Mouse (Mus musculus) kidney, adult 9 months (tissue): ENCODE data around the gene Otc.

Experiments used
- DNase-seq: peaks from one replicate; pipeline ENCODE4 v3.0.0; 2022

Gene Otc

DNA sequence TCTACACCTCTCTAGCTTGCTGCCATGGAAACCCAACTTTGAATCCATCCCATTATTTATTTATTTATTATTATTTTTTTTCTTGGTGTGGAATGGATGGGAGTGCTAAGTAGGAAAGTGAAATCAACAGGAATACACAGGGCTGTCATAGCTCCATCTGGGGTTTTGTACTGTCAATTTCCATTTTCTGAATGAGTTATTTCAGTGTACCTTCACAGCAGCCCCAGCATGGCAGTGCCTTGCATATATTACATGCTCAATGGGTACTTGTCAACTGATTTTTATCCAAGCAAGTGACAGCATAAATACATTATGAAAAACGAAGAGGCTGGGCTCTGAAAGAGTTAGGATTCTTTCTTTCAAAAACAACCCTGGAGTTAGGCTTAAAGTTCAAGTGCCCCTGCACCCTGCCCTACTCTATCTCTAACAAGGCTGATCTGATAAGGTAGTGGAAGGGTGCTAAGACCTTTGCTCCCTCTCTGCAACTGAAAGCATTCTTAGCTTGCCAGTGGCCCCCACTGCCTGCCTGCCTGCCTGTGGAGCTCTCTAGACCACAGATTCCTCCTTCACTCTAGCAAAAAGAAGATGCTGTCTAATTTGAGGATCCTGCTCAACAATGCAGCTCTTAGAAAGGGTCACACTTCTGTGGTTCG is at the start of gene Otc:
Gene Otc, plus strand, starts transcription at position 454 of the 653 bp plus-strand sequence.
- DNase-seq: no peak

DNA sequence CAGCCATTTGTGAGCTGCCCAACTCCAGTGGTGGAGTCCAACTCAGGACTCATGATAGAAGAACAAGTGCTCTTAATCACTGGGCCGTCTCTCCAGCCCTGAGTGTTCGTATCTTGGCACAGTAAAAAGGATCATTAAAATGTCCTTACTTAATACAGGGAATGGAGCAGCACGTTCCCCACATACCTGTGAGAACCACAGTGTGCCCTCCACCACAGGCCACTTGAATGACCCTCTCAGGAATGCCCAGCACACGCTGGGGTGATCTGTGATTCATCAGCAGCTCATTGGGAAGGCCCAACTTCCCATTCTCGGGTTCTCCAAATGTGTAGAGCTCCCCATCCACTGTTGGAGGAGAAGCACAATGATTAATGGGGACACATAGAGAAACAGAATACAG is 46.2 kb upstream of the Otc start:
- no peak for DNase-seq

DNA sequence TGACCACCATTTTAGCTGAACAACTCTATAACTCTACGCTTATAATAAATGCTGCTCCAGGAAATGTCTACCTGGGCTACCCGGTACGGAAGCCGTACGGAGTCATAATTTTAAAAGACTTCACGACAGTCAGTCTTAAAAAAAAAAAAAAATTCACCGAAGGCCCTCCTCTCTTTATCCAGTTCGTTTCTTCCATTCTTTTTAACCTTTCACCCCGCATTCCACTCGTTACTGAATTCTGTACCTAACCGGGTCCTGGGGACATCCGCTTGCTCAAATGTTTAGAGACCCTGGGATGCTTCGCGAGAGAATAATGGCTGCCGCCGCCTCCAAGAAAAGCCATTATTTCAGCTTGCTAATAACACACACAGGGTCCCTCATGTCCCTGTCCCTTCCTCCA is 36.1 kb upstream of the Otc start:
- DNase-seq: peak; percentile 71

DNA sequence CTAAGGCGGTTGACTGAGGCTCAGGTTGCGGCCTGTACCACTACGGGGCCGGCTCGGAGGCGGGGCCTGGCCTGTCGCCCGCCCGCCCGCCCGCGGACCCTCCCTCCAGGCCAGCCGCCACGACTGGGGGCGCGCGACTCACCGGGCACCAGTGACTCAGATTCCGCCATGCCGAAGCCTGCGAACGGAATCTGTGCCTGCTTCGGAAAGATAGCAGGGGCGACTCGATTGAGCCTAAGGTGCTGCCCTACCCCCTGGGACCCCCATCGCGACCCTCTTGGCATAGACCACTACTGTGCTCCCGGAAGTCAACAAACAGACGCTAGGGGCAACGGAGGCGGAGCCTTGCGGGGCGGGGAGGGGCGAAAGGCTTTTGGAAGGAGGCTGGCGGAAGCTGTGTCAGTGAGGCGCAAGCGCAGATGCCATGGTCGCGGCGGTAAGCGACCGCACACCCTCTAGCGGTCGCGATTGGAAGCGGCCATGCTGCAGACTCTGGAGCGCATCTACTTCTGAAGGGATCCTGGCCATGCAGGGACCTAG is 35.6 kb upstream of the Otc start, which contains the start of gene Rpgr:
Gene Rpgr, minus strand, starts transcription at position 511 of the 540 bp plus-strand sequence.
- peak; percentile 94 for DNase-seq

DNA sequence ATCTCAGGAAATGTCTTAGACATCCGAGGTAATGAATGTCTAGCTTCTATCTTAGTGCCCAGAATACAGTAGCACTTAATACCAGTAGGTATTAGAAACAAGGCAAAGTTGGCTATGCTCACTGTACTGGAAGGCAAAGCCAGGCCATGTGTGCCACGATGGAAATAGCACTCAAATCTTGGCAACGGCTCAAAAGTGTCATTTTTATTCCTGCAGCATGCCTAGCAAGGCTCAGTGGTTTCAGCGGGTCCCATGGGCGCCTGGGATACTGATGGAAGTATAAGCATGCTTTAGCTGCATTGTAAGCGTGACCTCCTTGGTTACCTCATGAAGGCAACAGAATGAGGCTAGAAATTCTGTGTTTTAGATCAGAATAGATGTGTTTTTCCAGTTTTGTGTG is 32.8 kb upstream of the Otc start:
- DNase-seq: no peak

DNA sequence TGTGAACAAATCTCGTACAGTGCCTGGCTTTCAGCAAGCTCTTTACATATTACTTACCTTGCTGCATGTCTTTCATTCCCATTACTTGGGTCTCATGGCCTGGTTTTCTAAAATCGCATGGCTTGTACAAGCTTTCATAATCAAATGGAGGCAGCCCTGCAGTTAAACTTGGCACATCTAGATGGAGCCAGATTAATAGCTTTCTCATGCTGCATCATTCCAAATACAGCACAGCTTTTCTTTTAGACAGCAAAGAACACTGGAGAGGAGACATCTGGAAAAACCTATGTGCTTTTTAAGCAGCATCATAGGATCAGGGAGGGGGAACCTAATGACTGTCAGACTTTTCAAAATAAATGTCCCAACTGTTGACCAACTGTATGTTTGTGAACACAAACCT is 19.1 kb upstream of the Otc start:
- DNase-seq: no peak

DNA sequence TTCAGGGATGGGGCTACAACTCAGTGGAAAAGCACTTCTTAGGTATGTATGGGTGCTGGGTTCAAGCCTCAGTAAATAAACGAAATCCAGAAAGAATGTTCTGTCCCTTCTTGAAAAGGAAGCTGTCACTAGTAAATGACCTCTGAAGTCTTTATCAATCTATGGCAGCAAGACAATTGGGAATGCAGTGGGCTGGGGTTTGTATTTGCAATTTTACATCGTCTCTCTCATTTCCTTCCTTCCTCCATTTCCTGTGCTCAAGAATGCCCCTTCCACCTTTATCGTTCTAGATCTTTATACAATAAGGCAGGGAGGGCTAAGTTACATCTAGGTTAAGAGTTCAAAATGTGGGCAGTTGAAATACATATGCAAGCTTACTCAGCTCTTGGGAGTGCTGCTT is 17.5 kb upstream of the Otc start:
- no peak for DNase-seq

DNA sequence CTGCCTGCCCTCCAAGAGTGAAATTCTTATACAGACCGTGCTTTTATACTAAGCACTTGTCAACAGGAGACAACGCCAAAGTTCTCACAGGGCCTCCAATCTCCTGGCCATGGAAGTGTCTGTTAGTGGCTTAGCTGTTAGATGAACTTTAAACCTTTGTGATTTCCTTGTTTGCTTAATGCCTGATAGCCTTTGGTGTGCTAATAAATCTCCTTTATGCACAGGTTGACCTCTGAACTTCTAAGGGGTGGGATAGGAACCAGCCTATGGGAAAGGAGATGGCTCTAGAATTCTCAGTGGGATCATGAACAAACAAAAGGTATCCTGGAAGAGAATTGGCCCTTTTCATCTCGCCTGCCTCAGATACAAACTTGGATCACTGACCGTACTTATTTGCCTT is 12.6 kb upstream of the Otc start:
- no peak for DNase-seq

DNA sequence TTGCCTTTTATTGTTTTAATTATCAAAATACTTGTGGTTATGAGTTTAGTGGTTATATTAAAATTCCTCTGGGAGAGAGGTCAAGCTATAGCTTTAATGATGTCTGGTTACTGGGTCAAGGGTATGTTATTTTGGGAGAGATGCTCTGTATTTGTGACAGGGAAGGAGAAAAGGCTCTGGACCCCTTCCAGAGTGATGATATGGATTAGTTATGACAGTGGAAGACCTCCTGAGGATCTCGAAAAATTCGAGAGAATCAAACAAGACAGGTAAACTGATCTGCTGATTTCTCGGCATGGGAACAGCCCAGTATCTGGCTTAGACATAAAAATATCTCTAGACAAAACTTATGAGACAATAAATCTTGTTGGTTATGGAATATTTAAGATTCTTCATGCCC is 8.2 kb upstream of the Otc start:
- no peak for DNase-seq

DNA sequence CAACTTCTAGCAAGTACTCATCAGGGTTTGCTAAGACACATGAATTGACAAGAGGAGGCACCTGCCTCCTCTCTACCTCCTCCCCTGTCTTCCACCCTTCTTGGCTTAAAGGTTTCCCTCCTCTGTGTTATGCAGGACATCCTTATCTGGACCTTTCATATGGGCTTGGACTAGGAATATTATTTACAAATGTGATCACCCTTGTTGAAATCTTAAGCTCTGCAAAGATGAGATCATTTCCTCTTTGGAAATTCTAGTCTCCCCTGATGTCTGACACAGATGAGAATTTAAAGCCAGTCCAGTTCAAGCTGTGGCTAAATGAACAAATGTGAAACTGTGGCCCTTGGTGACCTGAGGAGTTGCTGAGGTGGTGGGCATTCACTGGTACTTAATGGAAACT is 748 bp upstream of the Otc start:
- no peak for DNase-seq

DNA sequence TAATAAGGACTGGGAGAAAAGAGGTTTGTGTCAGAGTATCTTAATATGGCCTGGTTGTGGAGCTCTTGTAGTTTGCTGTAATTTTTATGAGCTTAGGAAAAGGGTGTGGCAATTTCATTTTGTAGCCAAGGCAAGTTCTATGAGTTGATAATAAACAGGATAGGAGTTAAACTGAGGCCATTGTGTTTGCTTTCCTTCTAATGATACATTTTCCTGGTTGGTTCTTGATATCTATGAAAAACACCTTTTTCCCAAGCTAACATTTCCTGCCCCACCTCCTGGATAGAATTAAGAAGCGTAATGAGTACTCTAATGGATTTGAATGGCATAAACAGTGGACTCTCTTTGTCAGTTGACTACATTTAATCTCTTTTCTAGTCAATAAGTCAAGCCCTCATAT is 5.7 kb downstream of the Otc start:
- DNase-seq: no peak

DNA sequence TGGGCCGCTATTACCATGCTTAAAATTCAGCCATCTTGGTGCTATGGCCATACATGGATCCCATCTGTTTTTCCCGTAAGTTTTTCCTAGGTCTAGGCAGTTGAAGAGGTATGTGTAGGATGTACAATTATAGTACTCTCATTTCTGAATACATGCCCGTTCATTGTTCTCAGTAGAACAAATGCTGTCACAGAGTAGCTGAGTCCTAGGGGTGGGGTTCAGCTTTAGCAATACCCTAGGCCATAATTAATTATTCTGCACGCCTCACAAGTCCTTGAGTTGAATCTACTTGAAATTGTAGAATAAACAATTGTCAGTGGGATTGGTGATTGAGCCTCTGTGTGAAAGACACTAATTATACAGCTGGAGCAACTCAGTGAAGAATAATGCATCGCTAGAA is 6.2 kb downstream of the Otc start:
- DNase-seq: no peak

DNA sequence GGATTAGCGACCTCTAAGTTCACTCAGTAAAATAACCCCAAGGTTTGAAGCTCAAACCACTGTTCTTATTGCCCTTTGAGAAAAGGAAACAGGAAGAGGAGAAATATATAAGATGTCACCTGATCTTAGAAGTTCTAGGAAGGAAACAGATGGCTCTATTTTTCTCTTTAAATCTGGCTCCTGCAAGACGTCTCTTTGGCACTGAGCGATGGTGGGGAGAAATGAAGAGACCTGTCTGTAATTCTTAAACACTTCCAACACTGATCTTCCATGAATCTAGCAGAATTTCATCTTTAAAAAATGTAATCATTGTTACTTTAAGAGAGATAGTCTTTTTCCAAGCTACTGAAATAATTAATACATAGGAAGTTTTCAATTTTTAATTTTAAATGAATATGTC is 16.2 kb downstream of the Otc start:
- no peak for DNase-seq

DNA sequence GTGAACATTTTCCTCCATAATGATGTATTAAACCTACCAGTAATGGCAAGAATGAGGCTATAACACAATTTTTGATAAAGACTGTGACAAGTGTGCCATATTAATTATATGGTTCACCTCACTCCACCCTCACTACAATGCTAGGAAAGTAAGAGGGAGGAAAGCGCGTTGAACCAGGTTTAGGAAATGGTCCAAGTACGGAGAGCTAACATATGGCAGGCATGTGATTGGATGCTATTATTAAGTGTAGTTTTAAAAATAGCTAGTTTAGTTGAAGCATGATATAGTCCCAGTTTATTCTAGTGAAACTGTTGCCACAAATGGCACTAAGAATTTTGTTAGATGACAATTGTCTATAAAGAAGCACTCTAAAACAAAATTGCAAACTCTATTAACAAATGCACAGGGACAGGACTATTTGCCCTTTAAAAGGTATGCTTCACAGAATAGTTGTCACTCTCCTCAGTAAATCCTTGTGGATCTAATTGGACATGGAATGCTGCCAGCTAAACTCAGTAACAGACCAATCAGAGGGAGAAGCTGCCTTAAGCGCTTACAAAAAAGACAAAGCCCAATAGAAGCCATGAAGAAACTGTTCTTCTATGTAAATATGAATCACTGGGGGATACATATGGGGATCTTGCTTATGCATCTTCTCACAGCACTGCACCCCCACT is 16.8 kb downstream of the Otc start:
- DNase-seq: no peak

DNA sequence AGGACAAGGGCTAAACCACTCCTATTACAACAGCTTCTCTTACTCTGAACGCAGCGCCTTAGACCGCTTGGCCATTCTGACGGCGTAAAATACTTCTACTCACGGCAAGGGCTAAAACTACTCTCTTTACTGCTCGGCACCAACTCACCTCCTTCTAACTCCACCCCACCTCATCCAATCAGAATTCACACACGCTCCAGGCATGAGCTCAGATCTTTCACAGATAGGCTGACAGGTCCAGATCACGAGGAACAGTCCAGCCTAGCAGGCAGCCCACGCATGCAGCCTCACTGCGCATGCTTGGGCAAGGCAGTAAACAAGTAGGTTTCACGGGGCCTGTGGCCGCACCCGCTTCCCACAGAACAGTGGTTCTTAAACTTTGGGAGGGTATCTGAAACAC is 45.2 kb downstream of the Otc start:
- DNase-seq: no peak

DNA sequence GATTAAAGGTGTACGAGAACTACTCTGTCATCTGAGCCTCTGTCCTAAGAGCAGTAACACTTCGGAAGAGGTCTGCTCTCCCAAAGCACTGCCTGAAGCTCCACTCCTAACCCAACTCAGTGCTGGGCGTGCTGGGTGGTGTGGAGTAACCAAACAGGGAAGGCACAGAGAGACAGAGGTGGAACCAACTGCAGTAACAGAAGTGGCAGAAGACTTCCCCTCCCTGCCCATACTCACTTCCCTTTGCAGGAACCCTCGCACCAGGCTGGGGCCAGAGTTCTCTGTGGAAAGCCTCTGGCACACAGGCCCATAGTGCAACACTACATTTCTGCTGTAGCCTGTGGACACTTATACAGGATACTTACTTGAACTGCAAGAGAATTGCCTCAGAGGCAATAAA is 66.1 kb downstream of the Otc start:
- no peak for DNase-seq

DNA sequence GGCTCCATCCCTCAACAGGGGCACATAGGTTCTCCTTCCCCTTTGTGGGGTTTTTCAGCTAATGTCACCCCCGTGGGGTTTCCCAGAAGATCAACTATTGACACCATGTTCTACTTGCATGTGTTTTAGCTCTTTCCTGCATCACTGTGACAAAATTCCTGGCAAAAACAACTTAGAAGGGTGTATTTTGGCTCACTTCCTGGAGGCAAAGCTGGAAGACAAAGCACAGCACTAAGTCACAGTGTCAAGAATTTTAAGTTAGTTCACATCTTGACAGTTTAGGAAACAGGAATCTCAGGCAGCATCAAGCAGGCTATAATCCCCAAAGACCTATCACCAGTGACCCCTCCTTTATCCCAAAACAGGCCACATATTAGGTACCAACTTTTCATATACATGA is 78.1 kb downstream of the Otc start:
- DNase-seq: no peak

DNA sequence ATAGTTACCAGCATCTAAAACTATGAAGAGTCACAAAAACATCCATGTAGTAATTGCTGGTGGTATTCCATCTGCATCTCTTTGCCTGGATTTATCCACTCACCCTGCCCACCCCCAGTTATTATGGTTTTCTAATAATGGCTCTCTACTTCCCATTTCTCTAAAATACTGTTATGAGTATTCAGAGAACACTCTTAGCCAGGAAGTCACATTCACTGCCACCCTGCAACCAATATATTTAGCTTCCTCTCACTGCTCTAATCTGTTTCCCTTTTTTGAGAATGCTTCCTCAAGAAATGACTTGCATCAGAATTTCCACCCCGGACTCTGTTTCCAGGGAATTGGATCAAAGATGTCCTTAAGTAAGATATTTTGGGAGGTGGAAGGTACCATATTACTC is 79.6 kb downstream of the Otc start:
- DNase-seq: no peak

DNA sequence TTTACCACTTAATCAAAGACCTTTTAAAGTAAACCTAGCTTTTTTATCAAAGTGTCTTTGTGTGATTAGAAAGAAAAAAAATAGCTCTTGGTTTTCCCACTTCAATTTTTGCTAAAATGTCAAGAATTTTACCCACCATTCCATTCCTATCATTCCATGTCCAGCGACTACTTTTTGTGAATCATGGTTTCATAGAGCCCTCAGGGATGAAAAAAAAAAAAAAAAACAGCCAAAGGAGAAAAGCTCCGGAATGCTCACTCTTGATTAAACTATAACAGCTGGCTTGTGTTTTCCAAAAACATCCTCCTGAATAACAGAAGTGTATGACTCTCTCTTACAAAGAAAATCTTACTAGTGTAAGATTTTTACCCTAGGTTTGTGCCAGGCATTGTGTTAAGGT is 84.7 kb downstream of the Otc start:
- no peak for DNase-seq

DNA sequence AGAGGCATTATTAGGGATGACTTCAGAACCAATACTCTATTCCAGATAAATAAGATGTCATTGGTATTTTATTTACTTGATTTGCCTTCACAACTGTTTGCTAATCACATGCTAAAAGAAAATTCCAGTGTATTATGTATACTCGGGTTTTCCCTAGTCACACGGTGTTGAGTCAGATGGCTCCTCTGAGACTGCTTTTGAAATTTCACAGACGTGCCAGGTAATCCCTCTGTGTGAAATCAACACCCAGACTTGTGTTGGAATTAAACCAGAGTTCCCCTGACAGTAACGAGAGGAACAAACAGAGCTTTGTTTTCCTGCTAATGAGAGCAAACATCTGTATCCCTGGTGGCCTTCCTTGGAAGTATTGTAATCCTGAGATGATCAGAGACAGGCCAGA is 103.8 kb downstream of the Otc start:
- DNase-seq: no peak
